Mouse (Mus musculus): ENCODE measurements around the gene Imp4. TPM values are rescaled to one million over a fixed set of nuclear protein-coding genes. Genes with fewer than 3 reads are reported as not detected.
"Not testable (repeated sequence)": the region's sequence is repeated elsewhere in the genome, so short reads cannot be mapped to it uniquely, and the experiment has no call there.

The Imp4 gene
- polyA plus RNA-seq, 1 experiment from 2014 or later, result 87.0 TPM

- peaks cover 16% of the 10 kb centered on the region for H3K9me3 ChIP-seq (ENCODE audit: control insufficient read depth, low read length)
- ATAC-seq (replicated peaks; ENCODE audit: low FRiP score), result peak; percentile 43
- peak; percentile 81 for DNase-seq (ENCODE audit: low spot score)
- no peaks in the 10 kb centered on the region for H3K4me1 ChIP-seq (replicated peaks; ENCODE audit: control insufficient read depth, insufficient read depth, low read length)
- peak overlapping the region; percentile 63 for H3K9ac ChIP-seq (ENCODE audit: low read length)
- H3K27ac ChIP-seq (ENCODE audit: low read depth, low read length), result peak overlapping the region; percentile 52
- H3K36me3 ChIP-seq (ENCODE audit: control insufficient read depth, insufficient read depth, low read length), result peaks cover 4% of the 10 kb centered on the region; the same call in 1 of the 2 replicates
- no peaks in the 10 kb centered on the region for H3K27me3 ChIP-seq (ENCODE audit: control insufficient read depth, insufficient read depth, low read length)
- WGBS, result 3% methylated on average over 35 of the region's 35 CpGs
- H3K4me3 ChIP-seq (ENCODE audit: low read depth, low read length), result peak overlapping the region; percentile 40
- peak overlapping the region; percentile 63 for H3K4me2 ChIP-seq (ENCODE audit: low read depth, low read length, severe bottlenecking)
These were observed 6.7 kb upstream of the Imp4 start for GRCm38 (mm10) chr1:34432776-34433481.

GRCm38 (mm10) chr1:34433891-34434521 lies 5.6 kb upstream of the Imp4 start:
- Histone ChIP-seq H3K27me3 (ENCODE audit: control insufficient read depth, insufficient read depth, low read length) (no peaks in the 10 kb centered on the region), H3K4me1 (replicated peaks; ENCODE audit: control insufficient read depth, insufficient read depth, low read length) (peaks cover 4% of the 10 kb centered on the region; the same call in 1 of the 2 replicates), H3K4me3 (ENCODE audit: low read depth, low read length) (peak overlapping the region; percentile 59), H3K4me2 (ENCODE audit: low read depth, low read length, severe bottlenecking) (peak overlapping the region; percentile 52), H3K9me3 (ENCODE audit: control insufficient read depth, low read length) (peaks cover 16% of the 10 kb centered on the region), H3K9ac (ENCODE audit: low read length) (peak overlapping the region; percentile 41), H3K27ac (ENCODE audit: low read depth, low read length) (peak overlapping the region; percentile 14; the same call in 1 of the 2 replicates), H3K36me3 (ENCODE audit: control insufficient read depth, insufficient read depth, low read length) (peaks cover 4% of the 10 kb centered on the region; the same call in 1 of the 2 replicates)
- WGBS, result 5% methylated on average over 19 of the region's 19 CpGs
- peak; percentile 76 for DNase-seq (ENCODE audit: low spot score)
- peak; percentile 36 for ATAC-seq (replicated peaks; ENCODE audit: low FRiP score)

DNA sequence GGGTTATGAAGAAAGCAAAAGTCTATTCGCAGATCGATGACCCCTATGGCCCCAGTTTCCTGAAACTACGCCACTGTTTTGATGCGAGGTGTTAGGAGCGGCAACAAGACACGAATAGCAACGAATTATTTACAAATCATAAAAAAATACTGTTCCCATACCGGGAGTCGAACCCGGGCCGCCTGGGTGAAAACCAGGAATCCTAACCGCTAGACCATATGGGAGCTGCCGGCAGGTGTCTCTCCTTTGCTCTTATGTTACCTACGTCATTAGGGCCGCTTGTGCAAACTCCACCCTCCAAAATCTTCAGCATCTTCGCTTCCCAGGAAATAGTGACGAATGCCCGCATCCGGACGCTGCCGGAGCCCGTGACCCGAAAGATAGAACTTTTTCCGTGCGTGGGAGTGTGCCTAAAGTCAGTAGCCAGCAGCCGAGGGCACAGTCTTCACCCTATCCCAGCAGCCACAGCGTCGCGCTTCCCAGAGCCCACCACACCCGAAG lies 4.9 kb upstream of the Imp4 start:
- H3K4me1 ChIP-seq (replicated peaks; ENCODE audit: control insufficient read depth, insufficient read depth, low read length), result peaks cover 4% of the 10 kb centered on the region; the same call in 1 of the 2 replicates
- H3K9ac ChIP-seq (ENCODE audit: low read length), result peak overlapping the region; percentile 84
- H3K4me2 ChIP-seq (ENCODE audit: low read depth, low read length, severe bottlenecking), result peak overlapping the region; percentile 52
- ATAC-seq (replicated peaks; ENCODE audit: low FRiP score) (peak; percentile 25), DNase-seq (ENCODE audit: low spot score) (peak; percentile 94)
- peak overlapping the region; percentile 59 for H3K4me3 ChIP-seq (ENCODE audit: low read depth, low read length)
- H3K36me3 ChIP-seq (ENCODE audit: control insufficient read depth, insufficient read depth, low read length), result peaks cover 4% of the 10 kb centered on the region; the same call in 1 of the 2 replicates
- H3K27ac ChIP-seq (ENCODE audit: low read depth, low read length), result peak overlapping the region; percentile 65
- WGBS, result under 1% methylated on average over 30 of the region's 30 CpGs
- H3K9me3 ChIP-seq (ENCODE audit: control insufficient read depth, low read length), result peaks cover 13% of the 10 kb centered on the region; the same call in 1 of the 2 replicates
- no peaks in the 10 kb centered on the region for H3K27me3 ChIP-seq (ENCODE audit: control insufficient read depth, insufficient read depth, low read length)

DNA sequence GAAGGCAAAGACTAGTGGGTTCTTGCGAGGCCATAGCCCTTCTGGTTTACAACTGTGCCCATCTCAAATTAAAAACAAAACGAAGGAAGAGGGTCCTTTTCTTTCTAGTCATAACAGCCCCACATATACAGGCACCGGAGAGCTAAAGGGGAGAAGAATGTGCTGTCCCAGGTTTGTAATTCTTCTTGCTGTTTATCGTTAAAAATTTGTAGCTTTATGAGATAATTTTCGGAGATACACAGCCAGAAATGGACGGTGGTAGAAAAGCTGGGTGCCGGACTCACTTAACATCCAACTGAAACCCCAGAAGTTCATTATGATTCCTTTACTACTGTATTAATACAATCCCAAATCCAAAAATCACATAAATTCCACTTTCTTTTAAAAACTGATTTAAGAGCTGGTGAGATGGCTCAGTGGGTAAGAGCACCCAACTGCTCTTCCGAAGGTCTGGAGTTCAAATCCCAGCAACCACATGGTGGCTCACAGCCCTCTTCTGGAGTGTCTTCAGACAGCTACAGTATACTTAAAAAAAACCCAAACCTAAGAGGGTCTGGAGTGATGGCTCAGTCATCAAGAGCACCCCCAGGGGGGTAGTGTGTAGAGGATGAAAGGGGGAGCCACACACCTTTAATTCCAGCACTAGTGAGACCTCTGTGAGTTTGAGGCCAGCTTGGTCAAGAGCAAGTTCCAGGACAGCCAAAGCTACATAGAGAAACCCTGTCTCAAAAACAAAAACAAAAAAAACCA lies 4.1 kb upstream of the Imp4 start:
- Histone ChIP-seq H3K4me1 (replicated peaks; ENCODE audit: control insufficient read depth, insufficient read depth, low read length) (peaks cover 4% of the 10 kb centered on the region; the same call in 1 of the 2 replicates), H3K27ac (ENCODE audit: low read depth, low read length) (peak overlapping the region; percentile 65), H3K9ac (ENCODE audit: low read length) (peak overlapping the region; percentile 84), H3K4me3 (ENCODE audit: low read depth, low read length) (peak overlapping the region; percentile 59), H3K9me3 (ENCODE audit: control insufficient read depth, low read length) (peaks cover 6% of the 10 kb centered on the region; the same call in 1 of the 2 replicates), H3K36me3 (ENCODE audit: control insufficient read depth, insufficient read depth, low read length) (peaks cover 4% of the 10 kb centered on the region; the same call in 1 of the 2 replicates), H3K27me3 (ENCODE audit: control insufficient read depth, insufficient read depth, low read length) (no peaks in the 10 kb centered on the region), H3K4me2 (ENCODE audit: low read depth, low read length, severe bottlenecking) (peak overlapping the region; percentile 52)
- no peak for DNase-seq (ENCODE audit: low spot score)
- 35% methylated on average over 8 of the region's 8 CpGs for WGBS
- no peak for ATAC-seq (replicated peaks; ENCODE audit: low FRiP score)

DNA sequence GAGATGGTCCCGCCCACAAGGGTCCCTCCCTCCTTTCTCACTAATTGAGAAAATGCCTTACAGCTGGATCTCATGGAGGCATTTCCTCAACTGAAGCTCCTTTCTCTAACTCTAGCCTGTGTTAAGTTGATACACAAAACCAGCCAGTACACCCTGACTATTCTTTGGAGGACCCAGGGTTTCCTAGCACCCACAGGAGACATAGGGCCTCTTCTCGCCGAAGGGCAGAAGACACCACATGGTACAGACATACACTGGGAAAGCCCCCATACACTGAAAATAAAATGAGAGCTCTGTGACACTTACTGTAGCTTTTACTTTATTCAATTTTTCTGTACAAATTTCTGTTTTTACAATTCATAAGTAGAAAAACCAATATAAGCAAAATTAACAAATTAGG lies 3.3 kb upstream of the Imp4 start:
- H3K27me3 ChIP-seq (ENCODE audit: control insufficient read depth, insufficient read depth, low read length), result no peaks in the 10 kb centered on the region
- no peak overlapping the region for H3K9ac ChIP-seq (ENCODE audit: low read length)
- ATAC-seq (replicated peaks; ENCODE audit: low FRiP score) (no peak), DNase-seq (ENCODE audit: low spot score) (no peak)
- peaks cover 4% of the 10 kb centered on the region; the same call in 1 of the 2 replicates for H3K9me3 ChIP-seq (ENCODE audit: control insufficient read depth, low read length)
- H3K4me1 ChIP-seq (replicated peaks; ENCODE audit: control insufficient read depth, insufficient read depth, low read length), result peaks cover 4% of the 10 kb centered on the region; the same call in 1 of the 2 replicates
- no peak overlapping the region for H3K27ac ChIP-seq (ENCODE audit: low read depth, low read length)
- H3K36me3 ChIP-seq (ENCODE audit: control insufficient read depth, insufficient read depth, low read length), result peaks cover 3% of the 10 kb centered on the region; the same call in 1 of the 2 replicates
- H3K4me3 ChIP-seq (ENCODE audit: low read depth, low read length), result no peak overlapping the region
- WGBS, result 87% methylated on average over 3 of the region's 3 CpGs
- H3K4me2 ChIP-seq (ENCODE audit: low read depth, low read length, severe bottlenecking), result no peak overlapping the region

- ATAC-seq (replicated peaks; ENCODE audit: low FRiP score), result not testable (repeated sequence)
These were observed 2.3 kb upstream of the Imp4 start for GRCm38 (mm10) chr1:34437366-34437765.

GRCm38 (mm10) chr1:34438381-34439051 lies 1.1 kb upstream of the Imp4 start:
- no peaks in the 10 kb centered on the region for H3K9me3 ChIP-seq (ENCODE audit: control insufficient read depth, low read length)
- ATAC-seq (replicated peaks; ENCODE audit: low FRiP score) (no peak), DNase-seq (ENCODE audit: low spot score) (no peak)
- H3K4me2 ChIP-seq (ENCODE audit: low read depth, low read length, severe bottlenecking), result peak overlapping the region; percentile 74
- peak overlapping the region; percentile 72 for H3K4me3 ChIP-seq (ENCODE audit: low read depth, low read length)
- H3K9ac ChIP-seq (ENCODE audit: low read length), result peak overlapping the region; percentile 56
- H3K27ac ChIP-seq (ENCODE audit: low read depth, low read length), result no peak overlapping the region
- 41% methylated on average over 15 of the region's 20 CpGs for WGBS
- H3K36me3 ChIP-seq (ENCODE audit: control insufficient read depth, insufficient read depth, low read length), result peaks cover 2% of the 10 kb centered on the region; the same call in 1 of the 2 replicates
- H3K27me3 ChIP-seq (ENCODE audit: control insufficient read depth, insufficient read depth, low read length), result no peaks in the 10 kb centered on the region
- H3K4me1 ChIP-seq (replicated peaks; ENCODE audit: control insufficient read depth, insufficient read depth, low read length), result peaks cover 4% of the 10 kb centered on the region; the same call in 1 of the 2 replicates

More at GRCm38 (mm10) chr1:34437366-34437765, 2.3 kb upstream of the Imp4 start:
- H3K4me1 ChIP-seq (replicated peaks; ENCODE audit: control insufficient read depth, insufficient read depth, low read length); DNase-seq (ENCODE audit: low spot score); H3K4me2 ChIP-seq (ENCODE audit: low read depth, low read length, severe bottlenecking); H3K27me3 ChIP-seq (ENCODE audit: control insufficient read depth, insufficient read depth, low read length); H3K4me3 ChIP-seq (ENCODE audit: low read depth, low read length); H3K9ac ChIP-seq (ENCODE audit: low read length); H3K9me3 ChIP-seq (ENCODE audit: control insufficient read depth, low read length); H3K36me3 ChIP-seq (ENCODE audit: control insufficient read depth, insufficient read depth, low read length); H3K27ac ChIP-seq (ENCODE audit: low read depth, low read length): not testable (repeated sequence)
- WGBS, result 94% methylated on average over 7 of the region's 8 CpGs

Data from forebrain, embryonic 11.5 days (tissue).